9 mouse cellular contexts compared by ENCODE assay signal in the genomic region with DNA sequence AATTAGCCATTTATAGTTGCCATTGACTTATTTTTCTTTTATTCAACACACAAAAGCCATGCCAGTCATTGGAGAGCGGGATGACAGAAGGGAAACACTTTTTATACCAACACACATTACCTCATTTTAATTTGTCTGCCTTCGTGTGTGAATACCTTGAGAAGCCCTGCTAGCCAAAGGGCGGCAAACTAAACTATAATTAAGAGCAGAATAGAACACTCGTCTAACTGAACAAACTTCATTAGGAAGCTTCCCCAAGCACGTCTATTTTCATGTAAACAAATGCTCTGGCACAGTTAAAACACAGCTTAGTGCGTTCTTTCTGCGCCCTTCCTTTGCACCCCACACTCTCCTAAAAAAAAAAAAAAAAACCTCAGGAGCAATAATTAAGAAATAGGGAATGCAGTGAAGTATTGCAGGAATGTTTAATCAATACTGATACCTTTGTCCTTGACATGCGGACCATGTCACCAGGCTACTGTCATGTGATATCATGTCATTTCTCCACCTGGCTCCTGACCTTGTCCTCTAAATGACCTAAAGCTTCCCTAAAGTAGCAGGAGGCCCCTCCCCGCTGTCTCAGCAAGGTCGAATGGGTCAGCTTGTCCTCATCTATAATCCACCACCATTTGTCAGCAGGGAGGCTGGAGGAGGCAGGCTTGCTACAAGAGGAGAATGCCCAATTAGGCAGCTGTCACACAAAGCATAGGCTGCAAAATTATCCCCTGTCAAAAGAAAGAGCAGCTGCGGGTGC. TPM values are rescaled to one million over a fixed set of nuclear protein-coding genes. Genes with fewer than 3 reads are reported as not detected.
DNase-seq lines count a peak whose midpoint lies in the region; ATAC-seq lines count a peak whose summit lies in the region.
"Had no signal": no experiment of that assay in that cellular context is flagged by ENCODE, and none has a peak within 500 bp of the region (broad histone marks: within the 10 kb centered on the region; RNA-seq: fewer than 3 reads in every experiment).

No protein-coding gene starts in this region.

- no peaks in the 10 kb centered on the region for H3K9me3 ChIP-seq in heart, embryonic 15.5 days (replicated peaks)
- H3K9me3 ChIP-seq in forebrain, embryonic 14.5 days (replicated peaks; ENCODE audit: control insufficient read depth, low read length): no peaks in the 10 kb centered on the region
- no peaks in the 10 kb centered on the region for H3K9me3 ChIP-seq in neural tube, embryonic 14.5 days (ENCODE audit: control insufficient read depth, low read length)
- H3K9me3 ChIP-seq: G1E had no signal

- no peak overlapping the region for H3K4me3 ChIP-seq in heart, embryonic 15.5 days
- H3K4me3 ChIP-seq in forebrain, embryonic 14.5 days (ENCODE audit: low read depth, low read length): no peak overlapping the region
- no peak overlapping the region for H3K4me3 ChIP-seq in neural tube, embryonic 14.5 days (ENCODE audit: low read depth, low read length)

- H3K4me1 ChIP-seq in heart, embryonic 15.5 days (replicated peaks): peaks cover 30% of the 10 kb centered on the region
- H3K4me1 ChIP-seq in forebrain, embryonic 14.5 days (ENCODE audit: control insufficient read depth, insufficient read depth, low read length): peaks cover 37% of the 10 kb centered on the region
- H3K4me1 ChIP-seq in neural tube, embryonic 14.5 days (ENCODE audit: control insufficient read depth, insufficient read depth, low read length): peaks cover 32% of the 10 kb centered on the region

- ATAC-seq in heart, embryonic 15.5 days (replicated peaks; ENCODE audit: insufficient number of reproducible peaks, insufficient read depth, low FRiP score, low read depth): no peak
- ATAC-seq in forebrain, embryonic 14.5 days: peak; percentile 85
- peak; percentile 58; the same call in 1 of the 2 replicates for ATAC-seq in neural tube, embryonic 14.5 days (ENCODE audit: low read depth)

- peak overlapping the region; percentile 20 for H3K27ac ChIP-seq in heart, embryonic 15.5 days
- H3K27ac ChIP-seq in forebrain, embryonic 14.5 days (ENCODE audit: low read depth, low read length): peak overlapping the region; percentile 61
- H3K27ac ChIP-seq in neural tube, embryonic 14.5 days (ENCODE audit: low read depth, low read length): peak overlapping the region; percentile 48; the same call in 1 of the 2 replicates

- H3K27me3 ChIP-seq in heart, embryonic 15.5 days: no peaks in the 10 kb centered on the region
- no peaks in the 10 kb centered on the region for H3K27me3 ChIP-seq in forebrain, embryonic 14.5 days (replicated peaks; ENCODE audit: control insufficient read depth, insufficient read depth, low read length)
- H3K27me3 ChIP-seq in neural tube, embryonic 14.5 days (ENCODE audit: control insufficient read depth, insufficient read depth, low read length): no peaks in the 10 kb centered on the region

- H3K36me3 ChIP-seq in heart, embryonic 15.5 days: no peaks in the 10 kb centered on the region
- no peaks in the 10 kb centered on the region for H3K36me3 ChIP-seq in forebrain, embryonic 14.5 days (ENCODE audit: control insufficient read depth, insufficient read depth, low read length)
- no peaks in the 10 kb centered on the region for H3K36me3 ChIP-seq in neural tube, embryonic 14.5 days (ENCODE audit: control insufficient read depth, insufficient read depth, low read length)

- no peak overlapping the region for H3K4me2 ChIP-seq in heart, embryonic 15.5 days
- peak overlapping the region; percentile 11; the same call in 1 of the 2 replicates for H3K4me2 ChIP-seq in forebrain, embryonic 14.5 days (ENCODE audit: low read length)
- no peak overlapping the region; the same call in 1 of the 2 replicates for H3K4me2 ChIP-seq in neural tube, embryonic 14.5 days (ENCODE audit: low read depth, low read length)

- H3K9ac ChIP-seq in heart, embryonic 15.5 days: no peak overlapping the region
- H3K9ac ChIP-seq in forebrain, embryonic 14.5 days (ENCODE audit: low read length): no peak overlapping the region
- H3K9ac ChIP-seq in neural tube, embryonic 14.5 days (replicated peaks; ENCODE audit: low read depth, low read length): no peak overlapping the region

- no peak for DNase-seq in heart, adult 8-10 months (ENCODE audit: low spot score)
- peak; percentile 86 for DNase-seq in forebrain, embryonic 14.5 days (ENCODE audit: low spot score)
- peak; percentile 39 to 41 for DNase-seq in kidney, postnatal 36 days
- DNase-seq in cerebellum, adult 11 months: no peak
- no peak for DNase-seq in thymus, postnatal 36 days
- DNase-seq in gastrocnemius, postnatal 10 days: no peak

- WGBS in heart, embryonic 15.5 days: 57% methylated on average over 11 of the region's 11 CpGs
- WGBS in forebrain, embryonic 14.5 days: 4% methylated on average over 11 of the region's 11 CpGs
- WGBS in neural tube, embryonic 14.5 days: 18% methylated on average over 11 of the region's 11 CpGs

RNA-seq across cellular contexts. Expression of a gene that starts 54.1 kb away (rescaled TPM):
- polyA plus RNA-seq in heart, embryonic 15.5 days (2015; fragmentation: Nextera tagmentation; extraction: Ambion mirVana): 19.1 and 26.1 TPM in 2 replicates
- total RNA-seq in heart, adult 8-10 months (2022): 10 to 100 TPM; 20.7 to 25.8 (median 24.1) TPM
- 16.5 and 24.0 TPM in 2 replicates for polyA plus RNA-seq in forebrain, embryonic 14.5 days (2014; fragmentation: Nextera tagmentation; extraction: Ambion mirVana)
- 36.1 and 40.4 TPM in 2 replicates for polyA plus RNA-seq in neural tube, embryonic 14.5 days (2014; fragmentation: Nextera tagmentation; extraction: Ambion mirVana)
- total RNA-seq in gastrocnemius, postnatal 10 days (2021): 10 to 100 TPM; 37.3 to 41.4 TPM

Comparison
In these comparisons a context has a peak if more than half of its experiments do, and no peak if none do; other contexts are left out.
1. DNase-seq: peak in forebrain, embryonic 14.5 days (single experiment) and kidney, postnatal 36 days (2 of 2); none in heart, adult 8-10 months (single experiment), cerebellum, adult 11 months (single experiment), thymus, postnatal 36 days (0 of 2) and gastrocnemius, postnatal 10 days (single experiment).
2. Peak in every context shown above with its lines, with median percentiles within 50 percentile points of each other: H3K27ac ChIP-seq.